Mouse (Mus musculus) embryo, embryonic 10.5 days (tissue): ENCODE data around the gene Itga6.
"Not testable (repeated sequence)": the region's sequence is repeated elsewhere in the genome, so short reads cannot be mapped to it uniquely, and the experiment has no call there.

Source experiments
- DNase-seq: peaks from one replicate; pipeline ENCODE4 v3.0.0-alpha.2; 2015; ENCODE audit warnings: low spot score

Itga6 gene

GRCm38 (mm10) chr2:71895596-71896286 lies 150.3 kb downstream of the Itga6 start:
- no peak for DNase-seq

- peak; percentile 26 for DNase-seq
Measured at GRCm38 (mm10) chr2:71897420-71897819, 152.0 kb downstream of the Itga6 start.

- DNase-seq: peak; percentile 75
Measured at GRCm38 (mm10) chr2:71898335-71898856, 153.0 kb downstream of the Itga6 start.

GRCm38 (mm10) chr2:71899886-71900285 lies 154.5 kb downstream of the Itga6 start:
- DNase-seq: no peak

GRCm38 (mm10) chr2:71905154-71905553 lies 159.7 kb downstream of the Itga6 start:
- DNase-seq: no peak

GRCm38 (mm10) chr2:71906356-71906755 lies 160.9 kb downstream of the Itga6 start:
- not testable (repeated sequence) for DNase-seq
